Mouse (Mus musculus) brain, embryonic 18.5 days (tissue): ENCODE data around the gene Vwa8.

Experiments used
- DNase-seq: peaks from one replicate; pipeline ENCODE4 v3.0.0-alpha.2; 2012; ENCODE audit warnings: low read depth, low spot score

Vwa8 gene

DNA sequence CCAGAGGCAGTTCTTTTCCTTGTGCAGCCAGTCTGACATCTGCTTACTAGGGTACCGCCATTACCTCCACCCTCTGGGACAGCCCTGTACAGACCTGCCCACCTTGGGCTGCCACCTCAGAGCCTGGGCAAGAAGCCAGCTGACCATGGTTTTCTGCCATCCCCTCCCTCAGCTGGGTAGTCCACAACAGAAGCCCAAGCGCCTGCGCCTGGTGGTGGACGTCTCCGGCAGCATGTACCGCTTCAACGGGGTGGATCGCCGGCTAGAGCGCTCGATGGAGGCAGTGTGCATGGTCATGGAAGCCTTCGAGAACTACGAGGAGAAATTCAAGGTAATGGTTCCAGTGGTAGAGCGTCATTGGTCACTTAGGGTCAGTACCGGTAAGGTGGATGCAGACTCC, 333.9 kb downstream of the Vwa8 start:
- no peak for DNase-seq

DNA sequence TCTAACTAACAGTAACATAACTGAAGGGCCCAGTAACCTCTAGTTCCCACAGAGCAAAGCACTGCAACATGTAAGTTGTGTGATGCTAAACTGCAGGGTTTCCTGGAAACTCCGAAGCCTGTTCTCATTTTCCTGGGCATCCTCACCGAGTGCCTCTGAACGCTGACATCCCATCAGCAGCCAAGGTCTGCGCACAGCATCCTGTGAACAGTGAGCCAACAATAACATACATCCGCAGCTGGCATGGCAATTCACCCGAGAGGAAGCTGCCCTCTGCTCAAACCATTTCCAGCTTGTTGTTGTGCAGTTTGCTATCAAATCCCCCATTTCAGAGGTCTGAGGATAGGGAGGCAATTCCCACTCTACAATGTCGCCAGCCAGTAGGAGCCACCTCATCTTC, 334.4 kb downstream of the Vwa8 start:
- no peak for DNase-seq

DNA sequence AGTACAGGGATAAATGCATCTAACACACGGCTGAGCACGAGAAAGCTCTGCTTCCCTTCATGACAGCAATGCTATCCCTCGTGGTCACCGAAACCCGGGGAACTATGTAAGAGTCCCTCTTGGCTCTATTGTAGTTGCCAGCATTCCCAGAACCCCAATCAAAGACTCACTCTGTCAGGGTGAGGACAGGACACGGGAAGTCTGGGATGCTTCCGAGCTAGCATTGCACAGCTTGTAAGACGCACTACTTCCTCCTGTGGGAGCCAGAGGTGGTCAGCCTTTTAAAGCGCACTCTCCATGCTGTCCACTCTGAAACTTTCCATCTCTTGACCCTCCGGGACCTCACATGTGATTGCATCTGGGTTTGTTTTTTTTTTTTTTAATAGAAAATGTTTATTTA, 335.2 kb downstream of the Vwa8 start:
- no peak for DNase-seq

DNA sequence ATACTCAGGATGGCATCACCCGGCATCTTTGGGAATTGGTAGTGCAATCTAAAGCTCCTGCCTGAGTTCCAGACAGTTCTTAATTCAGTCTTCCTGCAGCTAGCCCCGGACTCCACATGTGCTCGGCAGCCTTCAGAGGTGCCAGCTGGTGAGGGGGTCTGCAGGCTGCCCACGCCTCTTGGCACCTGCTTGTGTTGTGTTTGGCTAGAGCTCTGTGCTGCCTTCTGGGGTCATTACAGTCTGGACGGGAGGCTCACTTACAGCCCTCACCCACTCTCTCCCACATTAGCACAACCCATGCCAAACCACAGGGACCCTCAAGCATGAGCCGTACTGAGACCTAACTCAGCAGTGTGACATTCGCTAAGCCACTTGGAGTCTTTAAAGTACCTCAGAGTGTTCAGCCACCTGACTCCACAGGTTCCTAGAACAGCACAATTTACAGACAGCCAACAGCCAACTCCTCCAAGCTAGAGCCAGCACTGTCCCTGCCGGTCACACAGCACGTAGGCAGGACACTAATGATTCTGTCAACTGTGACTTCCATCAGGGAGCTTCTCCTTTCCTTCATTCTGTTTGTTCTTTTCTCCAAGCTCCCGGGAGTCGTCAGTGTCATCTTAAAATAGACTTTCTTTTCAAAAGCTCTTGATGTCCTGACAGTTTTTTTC, 336.3 kb downstream of the Vwa8 start:
- no peak for DNase-seq

DNA sequence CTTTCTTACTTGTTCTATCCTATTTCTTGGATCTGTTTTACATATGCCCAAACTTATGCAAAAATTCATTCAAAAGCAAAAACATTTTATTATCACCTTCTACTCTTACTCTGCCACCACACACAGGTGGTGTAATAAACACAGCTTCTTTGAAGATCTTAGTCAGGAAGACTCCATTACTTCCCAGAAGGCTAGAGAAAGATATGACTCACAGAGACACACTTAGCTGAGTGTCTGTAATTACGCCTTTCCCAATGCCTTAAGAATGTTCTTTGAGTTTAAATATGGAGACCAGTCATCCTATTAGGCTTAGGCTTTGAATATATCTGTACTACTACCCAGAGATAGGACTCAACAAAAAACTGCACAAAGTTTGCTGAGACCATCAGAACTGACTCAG, 338.1 kb downstream of the Vwa8 start:
- no peak for DNase-seq

DNA sequence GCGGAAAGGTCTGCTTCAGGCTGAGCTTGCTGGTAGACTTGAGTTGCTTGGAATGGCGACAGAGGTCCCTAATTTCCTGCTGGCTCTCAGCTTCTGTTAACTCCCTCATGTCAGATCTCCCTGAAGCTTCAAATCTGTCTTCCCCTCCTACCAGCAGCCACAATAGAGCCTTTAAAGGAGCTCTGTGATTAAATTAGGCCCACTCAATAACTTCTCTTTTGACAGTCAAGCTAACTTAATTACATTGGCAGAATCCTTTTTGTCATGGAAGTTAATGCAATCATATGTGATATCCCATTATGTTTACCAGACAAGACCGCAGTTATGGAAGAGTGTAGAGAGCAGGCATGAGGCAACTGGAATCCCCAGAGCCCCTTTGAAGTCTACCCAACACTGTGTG, 347.9 kb downstream of the Vwa8 start:
- no peak for DNase-seq

DNA sequence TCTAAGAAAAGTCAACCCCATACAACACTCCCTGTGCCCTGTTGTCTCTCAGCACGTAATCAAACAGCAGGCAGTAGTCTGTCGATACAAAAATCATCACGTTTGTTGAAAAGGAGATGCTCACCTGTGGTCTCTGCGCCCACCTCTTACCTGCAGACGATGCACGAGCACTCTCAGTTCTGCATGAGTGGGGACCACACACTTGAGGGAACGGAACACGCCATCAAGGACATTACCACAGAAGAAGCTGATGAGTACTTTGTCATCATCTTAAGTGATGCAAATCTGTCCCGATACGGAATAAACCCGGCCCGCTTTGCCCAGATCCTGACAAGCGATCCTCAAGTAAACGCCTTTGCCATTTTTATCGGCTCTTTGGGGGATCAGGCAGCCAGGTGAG, 349.2 kb downstream of the Vwa8 start:
- DNase-seq = no peak

DNA sequence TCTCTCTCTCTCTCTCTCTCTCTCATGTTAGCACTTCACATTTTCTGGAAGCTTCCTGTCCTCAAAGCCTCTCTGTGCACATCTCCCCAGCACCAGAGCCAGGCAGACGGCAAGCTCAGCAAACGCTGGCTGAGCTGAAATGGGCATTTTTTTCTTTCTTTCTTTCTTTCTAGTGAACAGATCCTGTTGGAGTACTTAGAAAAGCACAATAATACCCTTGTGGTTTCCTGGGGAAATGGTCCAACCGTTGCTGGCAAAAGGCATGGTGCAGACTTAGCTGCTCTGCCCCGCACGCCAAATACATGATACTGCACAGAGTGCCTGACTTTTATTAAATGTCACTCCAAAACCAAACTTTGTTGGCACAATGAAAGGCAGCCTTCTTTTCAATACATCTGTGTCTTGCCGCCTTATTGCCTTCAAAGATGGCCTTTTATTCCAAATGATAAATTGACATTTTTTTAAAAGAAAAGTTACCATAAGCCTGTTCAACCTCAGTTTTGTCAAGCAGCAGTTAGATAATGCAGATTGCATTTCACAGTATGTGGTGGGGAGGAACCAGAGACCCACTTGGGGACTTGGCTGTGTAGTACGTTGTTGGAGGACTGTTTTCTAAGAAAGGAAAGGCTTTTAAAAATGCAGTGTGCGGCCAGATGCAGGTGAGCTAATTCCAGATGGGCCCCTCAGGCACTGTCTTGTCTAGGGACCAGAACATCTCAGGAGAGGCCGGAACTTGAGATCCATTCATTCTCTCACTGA, 351.5 kb downstream of the Vwa8 start:
- no peak for DNase-seq

DNA sequence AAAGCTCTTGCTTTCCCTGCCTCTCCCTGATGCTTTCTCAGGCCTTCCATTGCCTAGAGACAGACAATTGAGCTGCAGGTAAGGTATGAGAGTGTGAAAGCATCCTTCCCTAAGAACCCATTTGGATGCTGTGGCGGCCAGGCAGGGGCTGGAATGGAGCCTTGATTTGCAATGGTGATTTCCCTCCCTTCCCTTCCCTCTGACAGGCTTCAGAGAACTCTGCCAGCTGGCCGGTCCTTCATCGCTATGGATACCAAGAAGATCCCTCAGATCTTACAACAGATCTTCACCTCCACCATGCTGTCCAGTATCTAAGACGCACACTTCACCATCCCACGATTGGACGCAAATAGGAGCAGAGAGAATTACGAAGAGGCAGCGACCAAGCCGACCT, 352.0 kb downstream of the Vwa8 start:
- no peak for DNase-seq

DNA sequence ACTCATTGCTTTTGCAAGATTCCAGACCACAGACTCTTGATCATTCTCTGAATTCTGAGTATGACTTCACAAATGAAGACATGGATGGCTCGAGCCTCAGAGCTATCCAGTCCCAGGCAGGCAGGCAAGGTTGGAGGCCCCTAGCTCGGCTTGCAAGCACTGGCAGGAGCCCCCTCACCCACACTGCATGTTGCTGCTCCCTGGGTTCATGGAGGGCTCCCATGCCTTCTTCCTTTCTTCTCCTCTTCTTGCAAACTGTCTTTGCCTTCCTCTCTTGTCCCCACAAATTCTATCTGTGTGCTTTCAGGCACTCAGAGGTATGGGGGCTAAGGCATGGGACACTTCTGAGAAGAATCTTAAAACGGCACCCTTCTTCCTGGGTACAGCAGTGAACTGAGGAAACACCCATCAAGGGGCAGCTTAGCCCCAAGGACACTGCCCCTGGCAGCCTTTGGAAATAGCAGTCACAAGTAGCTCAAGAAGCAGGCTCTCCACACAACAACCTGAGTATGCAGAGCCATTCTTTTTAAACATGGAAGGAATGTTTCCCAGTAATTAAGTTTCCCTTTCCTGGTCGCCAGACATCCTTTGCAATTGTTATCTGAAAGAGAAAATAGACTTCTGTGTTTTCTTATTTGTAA, 354.0 kb downstream of the Vwa8 start:
- DNase-seq = no peak

DNA sequence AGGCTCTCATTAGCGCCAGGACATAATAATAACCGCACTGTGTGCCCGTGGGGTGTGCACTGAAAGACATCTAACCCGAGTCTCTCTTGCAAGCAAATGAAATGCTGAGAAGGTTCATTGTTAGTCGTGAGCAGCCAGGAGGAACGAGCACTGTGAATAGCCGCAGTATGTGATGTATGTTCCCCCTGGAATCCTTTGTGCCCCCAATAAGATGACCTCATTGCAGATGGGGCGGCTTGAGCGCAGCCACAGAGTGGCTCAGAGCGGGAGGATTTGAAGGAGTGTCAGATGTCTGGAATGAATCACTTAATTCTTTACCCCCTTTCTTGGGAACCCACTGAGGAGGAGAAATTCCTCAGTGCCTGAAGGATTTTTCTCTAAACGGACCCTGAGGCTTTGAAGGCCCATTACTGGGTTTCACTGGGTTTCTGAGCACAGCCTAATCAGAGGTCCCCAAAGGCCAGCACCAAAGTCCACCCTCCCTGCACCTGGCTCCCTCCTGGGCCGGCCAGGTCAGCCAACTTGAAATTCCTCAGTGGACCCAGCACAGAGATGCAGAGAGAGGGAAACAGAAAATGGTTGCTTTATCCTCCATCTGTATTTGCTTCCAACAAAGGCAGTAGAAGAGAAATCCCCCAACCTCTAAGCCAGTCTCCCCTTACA, 354.8 kb downstream of the Vwa8 start:
- no peak for DNase-seq

DNA sequence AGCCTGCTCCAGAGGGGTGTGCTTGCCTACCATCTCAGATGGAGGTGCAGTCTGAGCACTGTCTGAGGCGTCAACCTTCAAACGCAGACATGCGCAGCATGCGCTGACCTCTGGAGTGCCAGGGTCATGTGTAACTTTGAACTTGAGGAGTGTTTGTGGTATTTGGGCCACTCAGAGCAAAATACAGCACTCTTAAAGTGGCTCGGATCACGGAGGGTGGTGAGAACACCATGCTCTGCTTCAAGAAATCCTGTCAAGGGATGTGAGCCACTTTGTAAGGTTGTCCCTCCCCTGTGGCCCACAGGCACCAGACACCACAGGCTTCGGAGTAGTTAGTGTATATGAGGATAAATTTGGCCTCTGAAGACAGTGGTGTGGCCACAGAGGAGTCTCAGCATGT, 356.0 kb downstream of the Vwa8 start:
- DNase-seq = no peak

DNA sequence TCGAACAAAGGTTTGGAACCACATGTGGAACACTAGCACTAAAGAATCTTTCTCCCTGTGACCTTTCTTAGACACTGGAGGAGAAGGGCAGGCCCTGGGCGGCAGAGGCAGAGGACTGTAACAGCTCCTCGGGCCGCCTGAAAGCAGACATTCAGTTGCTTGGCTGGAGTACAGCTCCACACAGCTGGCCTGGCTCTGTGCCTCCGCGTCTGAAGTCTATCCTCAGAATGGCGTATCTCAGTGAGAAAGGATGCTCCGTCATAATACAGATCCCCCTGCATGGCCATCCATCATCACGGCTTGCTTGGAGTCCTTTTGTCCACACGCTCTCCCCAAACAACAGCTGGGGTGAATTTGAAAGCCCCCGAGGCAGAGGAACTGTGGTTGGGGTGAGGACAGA, 357.4 kb downstream of the Vwa8 start:
- no peak for DNase-seq

DNA sequence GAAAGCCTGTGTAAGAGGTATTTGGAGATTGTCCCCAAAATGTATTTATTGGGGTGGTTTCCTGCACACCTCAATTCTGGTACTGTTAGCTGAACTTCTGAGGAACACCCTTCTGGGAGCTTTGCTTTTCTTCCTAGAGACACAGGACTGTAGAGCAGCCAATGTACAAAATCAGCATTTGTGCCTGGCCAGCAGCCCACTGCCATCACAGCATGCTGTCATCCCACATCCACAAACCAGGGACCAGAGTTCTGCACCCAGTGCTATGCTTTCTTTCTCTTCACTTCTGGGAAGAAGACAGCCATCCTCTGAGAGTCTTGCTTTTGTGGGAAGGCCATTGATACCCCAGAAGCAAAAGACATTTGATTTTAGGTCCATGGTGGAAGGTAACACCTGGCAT, 359.6 kb downstream of the Vwa8 start:
- DNase-seq = no peak

DNA sequence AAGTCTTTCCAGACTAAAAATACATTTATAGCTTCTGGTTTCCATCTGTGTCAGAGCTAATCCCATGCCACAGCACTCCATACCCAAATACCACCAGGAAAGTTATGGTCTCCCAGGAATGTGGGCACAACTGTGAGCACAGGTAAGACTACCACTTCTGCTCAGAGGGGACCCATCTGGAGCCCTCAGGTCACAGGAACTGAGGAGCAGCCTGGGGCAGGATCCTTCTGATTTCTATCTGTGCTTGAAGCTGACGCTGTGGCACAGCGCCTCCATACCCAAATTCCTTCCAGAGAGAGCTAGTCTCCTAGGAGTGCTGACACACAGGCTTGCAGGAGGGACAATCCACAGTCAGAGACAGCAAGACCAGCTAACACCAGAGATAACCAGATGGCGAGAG, 361.0 kb downstream of the Vwa8 start:
- DNase-seq = no peak

DNA sequence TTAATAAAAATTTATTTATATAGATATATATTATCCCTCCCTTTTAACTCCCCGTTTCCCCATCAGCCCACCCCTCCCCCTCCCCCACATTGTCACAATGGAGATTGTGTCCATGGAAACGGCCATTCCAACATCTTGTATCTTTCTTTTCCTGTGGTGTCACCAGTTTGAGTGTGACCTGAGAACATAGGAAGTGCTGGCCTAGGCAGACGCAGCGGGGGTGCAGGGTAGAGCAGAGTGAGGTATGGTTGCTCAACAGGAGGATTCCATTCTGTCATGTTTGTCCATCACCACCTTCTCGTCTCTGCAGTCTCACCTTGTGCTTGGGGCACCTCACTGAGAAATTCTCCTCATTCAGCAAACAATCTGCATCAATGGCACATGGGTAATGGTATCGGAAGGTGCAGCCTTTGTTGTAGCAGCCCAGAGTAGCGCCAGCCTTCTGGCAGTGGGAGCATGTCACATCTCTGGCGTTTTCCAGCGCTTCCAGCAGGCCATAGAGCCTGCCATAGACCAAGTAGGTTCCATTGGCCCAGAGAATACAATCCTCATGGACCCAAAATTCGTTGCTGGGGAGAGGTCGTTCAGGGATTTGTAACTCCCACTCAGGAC, 363.6 kb downstream of the Vwa8 start:
- no peak for DNase-seq

DNA sequence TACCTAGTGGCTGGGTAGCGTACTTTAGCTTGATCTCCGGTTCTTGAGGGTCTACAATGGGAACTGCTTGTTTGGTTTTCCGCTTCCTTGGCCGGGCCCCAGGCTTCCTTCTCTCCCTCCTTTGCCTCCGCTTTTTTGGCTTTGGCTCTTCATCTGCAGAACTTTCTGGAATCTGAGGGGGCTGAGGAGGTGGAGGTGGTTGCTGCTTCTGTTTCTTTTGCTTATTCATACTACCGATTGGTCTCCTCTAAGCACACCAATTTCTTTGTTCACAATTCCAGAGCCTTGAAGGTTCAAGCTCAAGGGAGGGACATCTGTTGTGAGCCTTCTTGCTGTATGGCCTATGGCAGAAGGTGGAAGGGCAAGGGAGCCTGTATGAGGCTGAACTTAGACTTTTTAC, 365.3 kb downstream of the Vwa8 start:
- DNase-seq = no peak

DNA sequence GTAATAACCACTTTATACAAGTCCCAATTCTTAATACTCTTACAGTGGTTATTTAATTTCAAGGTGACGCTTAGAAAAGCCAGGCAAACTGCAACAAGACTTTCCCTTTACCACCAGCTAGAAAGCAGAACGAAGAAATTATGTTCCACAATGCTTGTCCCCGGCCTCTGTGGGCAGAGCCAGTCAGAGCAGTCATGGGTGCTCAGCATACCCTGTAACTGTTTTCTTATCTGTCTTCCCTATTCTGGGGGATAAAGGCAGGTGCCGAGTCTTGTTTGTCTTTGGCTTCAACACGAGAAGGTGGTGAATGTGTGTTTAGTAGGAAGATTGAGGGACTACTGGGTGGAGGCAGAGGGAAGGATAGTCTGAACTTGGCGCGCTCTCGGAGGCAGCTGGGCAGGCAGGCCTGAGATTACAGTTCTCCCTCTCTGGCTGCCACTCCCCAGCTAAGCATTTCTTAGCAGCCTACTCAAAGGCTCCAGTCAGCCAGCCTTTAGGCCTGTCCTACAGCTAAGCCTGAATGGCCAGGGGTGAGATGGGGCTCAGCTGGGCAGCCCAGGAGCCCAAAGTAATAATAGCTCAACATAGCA, 365.9 kb downstream of the Vwa8 start:
- no peak for DNase-seq

DNA sequence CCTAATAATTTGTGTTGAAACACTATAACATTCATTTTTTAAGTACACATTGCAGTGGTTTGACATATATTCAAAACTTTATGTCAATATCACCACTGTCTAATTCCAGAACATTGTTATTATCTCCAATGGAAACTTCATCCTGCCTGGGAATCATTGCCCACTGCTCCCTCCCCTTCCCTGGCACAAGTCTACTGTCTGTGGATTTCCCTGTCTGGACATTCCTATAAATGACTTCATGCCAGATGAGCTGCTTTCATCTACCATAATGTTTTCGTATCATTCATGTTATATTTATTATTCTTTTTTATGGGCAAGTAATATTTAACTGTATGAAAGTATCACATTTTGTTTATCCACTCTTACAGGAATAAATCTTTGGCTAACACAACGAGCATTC, 367.5 kb downstream of the Vwa8 start:
- no peak for DNase-seq

DNA sequence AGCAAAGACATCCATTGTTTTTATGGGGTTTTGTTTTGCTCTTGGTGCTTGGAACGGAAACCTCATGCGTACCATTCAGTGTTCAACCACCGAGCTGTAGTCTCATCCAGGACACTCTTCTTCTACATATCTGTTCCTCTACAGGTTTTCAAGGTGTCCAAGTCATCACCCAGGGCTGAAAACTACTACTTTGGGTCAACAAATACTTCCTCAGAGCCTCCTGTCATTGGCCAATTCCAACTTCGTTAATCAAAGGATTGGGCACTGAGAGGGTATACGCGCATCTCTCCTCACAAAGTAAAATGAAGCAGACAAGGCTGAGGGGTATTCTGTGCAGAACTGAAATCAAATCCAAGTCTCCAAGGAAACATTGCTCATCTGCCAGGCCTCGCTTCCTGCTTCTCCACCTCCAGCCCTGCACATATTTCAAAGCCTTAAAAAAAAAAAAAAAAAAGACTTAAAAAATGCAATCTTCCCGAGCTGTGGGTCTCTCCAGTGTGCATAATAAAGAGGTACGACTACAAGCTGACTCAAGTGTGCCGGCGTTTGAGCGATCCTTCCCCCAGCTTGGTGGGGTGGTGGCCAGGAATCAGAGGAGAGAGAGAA, 374.7 kb downstream of the Vwa8 start:
- no peak for DNase-seq

DNA sequence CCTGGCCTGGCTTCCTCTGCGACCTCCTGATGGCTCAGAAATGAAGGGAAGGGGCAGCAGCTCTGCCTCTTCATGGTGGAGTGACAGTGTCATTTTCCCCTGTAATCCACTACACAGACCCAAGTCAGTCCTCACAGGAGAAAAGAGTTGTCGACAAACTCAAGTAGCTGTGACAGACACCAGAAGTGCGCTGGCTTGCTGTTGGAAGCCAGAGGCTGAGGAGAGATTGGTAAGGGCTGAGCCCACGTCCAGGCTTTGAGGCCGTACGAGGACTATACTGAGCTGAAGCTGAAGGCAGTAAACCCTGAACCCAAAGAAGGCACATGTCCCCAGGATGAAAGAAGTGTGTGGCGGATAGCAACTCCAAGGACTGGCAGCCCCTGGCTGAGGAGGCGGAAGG, 376.6 kb downstream of the Vwa8 start:
- no peak for DNase-seq
